Mouse (Mus musculus): Measurements from ENCODE around the gene Cdkn2a.

- TF ChIP-seq POLR2A (IDR thresholded peaks at IDR 0.05; ENCODE audit: low read depth, low read length) (no peak), CTCF (IDR thresholded peaks at IDR 0.05; ENCODE audit: extremely low read depth, insufficient read length, insufficient replicate concordance, low read depth, low read length) (no peak)
These were observed 13.5 kb upstream of the Cdkn2a start for GRCm38 (mm10) chr4:89308001-89308400.

All from small intestine, adult 2 months (tissue).